Mouse (Mus musculus): ENCODE results near the gene Asprv1. TPM values are rescaled to one million over a fixed set of nuclear protein-coding genes. Genes with fewer than 3 reads are reported as not detected.

The Asprv1 gene
- total RNA-seq, 2 experiments from 2014 or later: 0.60 to 1.1 TPM

GRCm38 (mm10) chr6:86615301-86615700 is 12.7 kb upstream of the Asprv1 start:
- no peak for DNase-seq

GRCm38 (mm10) chr6:86623201-86623600 is 4.8 kb upstream of the Asprv1 start:
- DNase-seq: no peak

GRCm38 (mm10) chr6:86624074-86625030 is 3.6 kb upstream of the Asprv1 start:
- DNase-seq: no peak

- no peak for DNase-seq
Measured at GRCm38 (mm10) chr6:86630141-86630540, 2.2 kb downstream of the Asprv1 start.

DNA sequence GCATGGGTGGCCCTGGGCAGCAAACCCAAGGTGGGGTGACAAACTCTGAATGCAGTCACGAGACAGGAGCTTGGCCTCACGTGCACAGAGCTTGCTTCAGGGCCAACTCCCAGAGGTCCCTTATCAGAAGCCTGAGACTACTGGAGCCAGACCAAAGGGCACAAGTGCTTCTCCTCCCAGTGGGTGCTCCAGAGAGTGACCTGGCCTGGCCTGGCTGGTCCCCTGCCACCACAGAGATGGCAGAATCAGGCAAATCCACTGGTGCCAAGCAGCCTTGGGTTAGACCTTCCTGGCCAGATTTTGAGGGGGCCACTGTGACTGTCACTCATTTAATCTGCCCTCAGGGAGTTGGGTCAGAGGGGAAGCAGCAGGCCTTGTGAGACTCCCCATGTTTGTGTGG is 8.5 kb downstream of the Asprv1 start:
- peak; percentile 79 for DNase-seq

GRCm38 (mm10) chr6:86637171-86637835 is 9.3 kb downstream of the Asprv1 start:
- no peak for DNase-seq

GRCm38 (mm10) chr6:86637860-86638259 is 9.9 kb downstream of the Asprv1 start:
- DNase-seq: no peak

DNA sequence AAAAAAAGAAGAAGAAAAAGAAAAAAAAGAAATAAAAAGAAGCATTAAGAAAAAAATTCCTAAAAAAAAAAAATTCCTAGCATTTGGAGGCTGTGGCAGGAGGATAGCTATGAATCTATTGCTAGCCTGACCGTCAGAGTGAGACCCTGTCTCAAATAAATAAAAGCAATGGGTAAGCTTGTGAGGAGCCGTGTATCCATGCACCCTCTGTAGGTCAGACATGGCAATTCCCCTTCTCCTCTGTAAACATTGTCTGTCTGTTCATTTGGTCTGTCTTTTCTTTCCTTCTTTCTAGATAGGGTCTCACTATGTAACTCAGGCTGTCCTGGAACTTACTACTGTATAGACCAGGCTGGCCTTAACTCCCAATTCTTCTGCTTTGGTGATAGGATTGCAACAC is 10.5 kb downstream of the Asprv1 start:
- DNase-seq: no peak

GRCm38 (mm10) chr6:86639180-86640160 is 11.5 kb downstream of the Asprv1 start:
- no peak for DNase-seq

DNA sequence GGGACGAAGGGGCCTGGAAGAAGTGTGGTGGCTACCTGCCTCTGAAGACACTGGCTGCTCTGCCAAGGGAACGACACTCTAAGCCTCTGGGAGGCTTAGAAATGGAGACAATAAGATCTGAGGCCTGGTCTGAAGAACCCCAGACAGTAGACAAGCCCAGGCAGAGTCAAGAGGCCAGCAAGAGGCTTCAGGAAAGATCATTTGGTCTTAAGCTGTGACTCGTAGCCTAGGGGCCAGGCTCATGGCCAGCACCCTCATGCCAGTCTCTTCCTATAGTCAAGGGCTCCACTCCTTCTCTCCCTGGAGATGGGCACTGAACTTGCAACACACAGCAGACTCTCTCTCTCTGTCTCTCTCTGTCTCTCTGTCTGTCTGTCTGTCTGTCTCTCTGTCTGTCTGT is 12.2 kb downstream of the Asprv1 start:
- DNase-seq: no peak

GRCm38 (mm10) chr6:86640776-86641175 is 12.8 kb downstream of the Asprv1 start:
- DNase-seq: no peak

- no peak for DNase-seq
Measured at GRCm38 (mm10) chr6:86641716-86642115, 13.8 kb downstream of the Asprv1 start.

DNA sequence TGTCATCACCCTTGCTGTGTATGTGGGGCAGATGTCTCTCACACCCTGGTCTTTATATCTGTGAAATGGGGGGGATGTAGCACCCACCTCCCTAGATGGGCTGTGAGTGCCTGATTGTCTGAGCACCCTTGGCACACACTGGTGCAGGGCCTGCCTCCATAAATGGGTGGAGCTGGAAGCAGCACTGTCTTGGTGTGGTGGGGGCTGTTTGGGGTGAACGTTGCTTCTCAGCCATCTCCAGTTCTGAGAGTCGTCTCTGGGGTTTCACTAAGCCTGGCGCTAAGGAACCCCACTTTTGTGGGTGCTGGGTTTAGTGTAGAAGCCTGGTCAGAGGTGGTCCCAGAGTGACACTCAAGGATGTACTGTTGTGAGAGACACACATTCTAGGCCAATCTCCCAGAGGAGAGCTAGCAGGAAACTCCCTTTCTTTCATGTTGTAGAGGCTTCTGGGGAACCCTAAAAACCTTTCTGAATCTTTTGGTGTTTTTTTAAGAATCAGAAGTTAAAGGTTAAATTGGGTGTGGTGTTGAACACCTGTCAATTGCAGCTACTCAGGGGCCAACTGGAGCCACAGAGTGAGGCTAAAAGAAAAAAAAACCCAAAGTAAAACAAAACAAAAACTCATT is 16.9 kb downstream of the Asprv1 start:
- DNase-seq: no peak

DNA sequence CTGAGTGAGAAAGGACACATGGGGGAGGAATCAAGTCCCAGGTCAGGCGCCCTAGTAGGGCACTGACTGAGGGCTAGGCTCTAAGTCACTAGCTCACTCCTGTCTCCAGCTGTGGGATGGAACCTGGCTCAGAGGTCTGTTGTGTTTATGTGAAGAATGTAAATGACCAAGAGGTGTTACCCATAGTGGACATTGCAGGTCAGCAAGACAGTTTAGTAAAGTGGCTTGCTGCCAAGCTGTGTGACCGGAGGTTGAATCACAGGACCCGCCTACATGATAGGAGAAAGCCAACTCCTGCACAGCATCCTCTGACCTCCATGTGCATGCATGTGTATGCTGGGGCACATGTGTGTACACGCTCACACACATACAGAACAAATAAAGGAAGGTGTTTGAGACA is 17.6 kb downstream of the Asprv1 start:
- no peak for DNase-seq

DNA sequence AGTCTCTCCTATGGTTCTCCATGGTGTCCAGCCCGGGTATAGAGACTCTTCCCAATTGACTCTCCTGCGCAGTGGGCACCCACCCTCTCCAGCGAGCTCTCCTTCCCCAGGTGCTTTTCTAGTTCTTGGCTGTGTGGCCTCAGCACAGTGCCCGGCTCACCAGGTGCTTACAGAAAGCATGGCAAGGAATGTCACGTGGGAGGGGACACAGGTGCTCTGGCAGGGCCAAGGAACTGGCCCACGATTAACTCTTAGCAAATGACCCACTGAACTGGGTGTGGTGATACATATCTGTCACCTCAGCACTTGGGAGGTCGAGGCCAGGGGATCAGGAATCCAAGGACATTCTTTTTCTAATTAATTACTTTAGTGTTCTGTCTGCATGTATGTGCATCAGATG is 18.2 kb downstream of the Asprv1 start:
- DNase-seq: no peak

GRCm38 (mm10) chr6:86653026-86653425 is 25.1 kb downstream of the Asprv1 start:
- no peak for DNase-seq

- no peak for DNase-seq
Measured at GRCm38 (mm10) chr6:86654270-86654916, 26.4 kb downstream of the Asprv1 start.

DNA sequence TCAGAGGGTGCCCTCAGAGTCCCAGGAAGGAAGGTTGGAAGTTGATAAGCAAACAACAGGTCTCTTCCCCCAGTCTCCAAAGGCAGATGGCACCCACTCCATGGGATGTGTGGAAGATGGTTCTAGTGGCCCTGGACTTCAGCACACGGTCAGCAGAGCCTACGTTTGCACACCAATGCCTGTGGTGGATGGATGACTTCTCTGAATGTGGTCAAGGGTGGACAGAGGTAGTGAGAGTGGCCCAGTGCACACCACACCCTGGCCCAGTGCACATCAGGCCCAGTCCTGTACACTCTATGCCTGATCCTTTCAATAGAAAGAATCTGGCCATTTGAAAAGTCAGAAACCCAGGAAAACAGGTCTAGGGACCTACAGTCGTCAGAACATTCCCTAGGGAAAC is 30.5 kb downstream of the Asprv1 start:
- no peak for DNase-seq

DNA sequence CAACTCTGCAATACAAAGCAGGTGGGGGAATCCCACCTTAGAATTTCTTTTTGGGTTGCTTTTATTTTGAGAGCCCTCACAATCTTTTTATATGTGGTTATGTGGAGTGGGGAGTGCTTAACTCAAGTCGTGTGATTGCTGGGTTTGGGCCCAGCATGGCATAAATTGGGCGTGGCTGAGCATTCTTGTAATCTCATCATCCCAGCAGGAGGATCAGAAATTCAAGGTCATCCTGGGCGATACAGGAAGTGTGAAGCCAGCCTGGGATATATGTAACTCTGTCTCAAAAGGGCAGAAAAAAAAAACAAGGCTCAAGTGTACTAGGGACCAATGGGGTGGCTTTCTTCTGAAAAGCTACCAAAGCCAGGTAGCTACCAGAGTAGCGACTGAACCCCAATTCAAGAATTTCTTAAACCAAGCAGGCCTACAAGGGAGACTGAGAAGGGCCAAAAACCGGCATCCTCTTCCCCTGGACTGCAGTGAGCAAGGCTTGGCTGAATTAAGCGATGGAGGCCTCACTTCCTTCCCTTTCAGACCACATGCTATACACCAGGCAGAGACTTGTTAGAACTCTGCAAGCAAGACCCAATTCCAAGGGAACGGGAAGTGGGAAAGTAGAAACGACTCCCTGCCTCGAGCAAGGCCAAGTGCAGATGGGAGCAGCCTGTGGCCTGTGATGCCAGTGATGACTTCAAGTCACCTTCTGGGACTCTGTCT is 32.4 kb downstream of the Asprv1 start:
- DNase-seq: no peak

DNA sequence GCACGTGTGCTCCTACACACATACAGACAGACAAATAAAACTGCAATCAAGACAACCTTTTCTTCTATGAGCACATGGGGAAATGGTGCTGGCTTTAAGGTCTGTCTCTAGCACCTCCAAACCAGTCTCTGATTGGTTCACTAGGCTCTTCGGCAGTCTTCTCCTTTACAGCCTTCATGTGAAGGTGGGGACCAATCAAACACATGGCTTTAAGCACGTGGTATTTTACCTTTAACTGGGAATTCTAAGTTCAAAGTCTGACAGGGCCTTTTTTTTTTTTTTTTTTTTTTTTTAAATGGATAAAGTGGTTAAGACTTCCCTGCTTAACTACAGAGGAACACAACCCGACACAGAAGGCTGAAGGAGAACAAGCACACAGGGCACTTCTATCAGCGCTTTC is 37.1 kb downstream of the Asprv1 start:
- no peak for DNase-seq
